Mouse (Mus musculus): ENCODE measurements around the gene Tmem230. TPM values are rescaled to one million over a fixed set of nuclear protein-coding genes. Genes with fewer than 3 reads are reported as not detected.

The Tmem230 gene
- polyA plus RNA-seq, 1 experiment: not detected

DNA sequence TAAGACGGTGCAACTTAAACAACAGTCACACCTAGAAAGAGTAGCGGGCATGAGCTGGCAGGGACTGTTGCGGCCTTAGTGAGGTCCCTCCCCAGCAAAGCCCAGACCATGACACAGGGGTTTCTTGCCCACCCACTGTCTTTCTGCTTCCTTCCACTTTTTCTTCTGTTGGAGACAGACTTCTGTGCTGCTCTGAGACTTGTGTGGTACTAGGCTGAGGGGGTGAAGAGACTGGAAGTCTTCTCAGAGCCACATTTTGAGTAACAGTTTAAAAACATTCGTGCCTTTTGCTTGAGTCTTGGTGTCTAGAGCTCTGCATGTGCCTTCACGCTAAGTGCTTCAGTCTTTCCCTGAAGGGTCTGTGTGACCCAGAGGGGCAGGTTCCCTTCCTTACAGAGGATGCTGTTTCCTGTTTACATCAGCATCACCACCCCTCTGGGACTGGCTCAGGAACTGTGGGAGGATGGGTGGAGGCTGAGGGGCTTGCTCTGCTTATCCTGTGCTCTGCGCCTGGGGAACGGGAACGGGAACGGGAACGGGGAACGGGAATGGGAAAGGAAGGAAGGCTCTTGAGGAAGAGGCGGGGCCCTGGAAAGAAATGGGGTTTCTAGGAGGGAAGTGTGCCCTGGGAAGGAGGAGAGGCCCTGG, 37.0 kb upstream of the Tmem230 start:
- WGBS: 58% methylated on average over 12 of the region's 12 CpGs

DNA sequence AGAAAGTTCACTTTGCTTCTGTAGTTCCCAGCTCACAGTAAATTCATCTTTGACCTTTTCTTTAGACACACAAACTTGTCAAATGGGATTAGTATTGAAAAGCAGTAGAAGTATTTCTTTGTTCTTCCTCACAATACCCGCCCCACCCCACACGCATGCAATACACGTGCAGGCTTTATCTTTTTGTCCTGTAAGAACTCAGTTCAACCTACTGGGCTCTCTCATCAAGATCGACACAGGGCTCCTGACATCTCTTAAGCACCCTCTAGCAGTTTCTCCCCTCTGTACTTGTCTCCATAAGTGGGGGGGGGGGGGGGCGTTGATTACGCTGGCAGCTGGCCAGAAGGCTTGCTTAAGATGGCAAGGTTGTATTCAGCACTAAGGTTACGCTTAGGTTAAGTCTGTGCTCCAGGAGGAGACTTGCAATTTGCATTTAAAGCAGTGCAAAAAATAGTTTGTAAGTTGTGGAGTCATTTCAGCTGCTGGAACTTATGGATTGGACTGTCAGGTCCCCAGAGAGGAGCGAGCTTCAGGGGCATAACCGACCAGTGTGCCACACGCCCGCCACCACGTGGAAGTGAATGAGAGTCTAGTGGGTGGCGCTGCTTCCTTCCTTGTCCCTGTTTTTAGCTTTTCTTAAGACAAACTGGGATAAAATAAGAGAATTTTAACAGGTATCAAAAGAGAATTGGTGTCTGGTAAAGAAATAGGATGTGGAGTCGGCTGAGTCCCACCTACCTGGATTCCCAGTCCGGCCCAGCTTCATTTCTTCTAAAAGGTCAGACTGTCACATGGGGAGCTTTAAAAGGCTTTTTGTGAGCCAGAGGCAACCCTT, 35.8 kb upstream of the Tmem230 start:
- peaks cover 37% of the 10 kb centered on the region for H3K4me1 ChIP-seq (ENCODE audit: control insufficient read depth, insufficient read depth, low read length)
- 22% methylated on average over 15 of the region's 15 CpGs for whole genome bisulfite sequencing
- TF ChIP-seq CTCF (IDR thresholded peaks at IDR 0.05; ENCODE audit: insufficient read depth, low read depth, low read length) (no peak), POLR2A (IDR thresholded peaks at IDR 0.05; ENCODE audit: insufficient read depth, low read depth, low read length) (no peak)
- no peak overlapping the region for H3K4me3 ChIP-seq (ENCODE audit: insufficient read depth, low read depth, low read length)
- no peak overlapping the region for H3K27ac ChIP-seq (ENCODE audit: insufficient read depth, low read depth, low read length)

More for the DNA sequence above, 37.0 kb upstream of the Tmem230 start:
- TF ChIP-seq CTCF (IDR thresholded peaks at IDR 0.05; ENCODE audit: insufficient read depth, low read depth, low read length) (no peak), POLR2A (IDR thresholded peaks at IDR 0.05; ENCODE audit: insufficient read depth, low read depth, low read length) (no peak)
- H3K4me1 ChIP-seq (ENCODE audit: control insufficient read depth, insufficient read depth, low read length): peaks cover 34% of the 10 kb centered on the region
- H3K27ac ChIP-seq (ENCODE audit: insufficient read depth, low read depth, low read length): peak overlapping the region; percentile 36
- no peak overlapping the region for H3K4me3 ChIP-seq (ENCODE audit: insufficient read depth, low read depth, low read length)

DNA sequence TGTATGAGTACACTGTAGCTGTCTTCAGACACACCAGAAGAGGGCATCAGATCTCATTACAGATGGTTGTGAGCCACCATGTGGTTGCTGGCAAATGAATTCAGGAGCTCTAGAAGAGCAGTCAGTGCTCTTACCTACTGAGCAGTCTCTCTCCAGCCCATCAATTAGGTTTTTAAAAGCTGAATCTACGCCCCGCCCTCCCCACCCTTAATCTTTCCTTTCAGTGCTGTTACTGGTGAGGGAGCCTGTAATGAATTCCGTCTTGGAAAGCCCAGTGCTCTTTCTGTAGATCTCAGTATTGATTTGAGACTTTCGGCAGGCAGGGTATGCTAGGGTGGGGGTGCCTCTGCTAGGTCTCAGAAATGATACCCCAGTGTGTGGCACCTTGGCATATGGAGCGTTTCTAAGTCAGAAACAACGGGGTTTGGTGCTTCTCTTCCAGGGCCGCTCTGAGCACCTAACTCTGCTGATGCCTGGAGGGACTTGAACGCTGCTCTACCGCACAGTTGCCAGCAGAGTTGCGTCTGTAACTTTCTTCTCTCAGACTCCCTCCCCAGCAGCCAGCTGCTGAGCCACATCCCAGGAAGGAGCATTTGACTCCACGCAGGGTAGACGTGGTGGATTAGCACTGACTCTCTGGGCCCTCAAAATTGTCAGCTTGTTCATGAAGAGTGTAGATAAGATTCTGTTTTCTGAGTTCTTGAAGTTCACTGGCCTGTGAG, 35.0 kb upstream of the Tmem230 start:
- H3K27ac ChIP-seq (ENCODE audit: insufficient read depth, low read depth, low read length): peak overlapping the region; percentile 63; the same call in 1 of the 2 replicates
- H3K4me1 ChIP-seq (ENCODE audit: control insufficient read depth, insufficient read depth, low read length): peaks cover 37% of the 10 kb centered on the region
- H3K4me3 ChIP-seq (ENCODE audit: insufficient read depth, low read depth, low read length): no peak overlapping the region
- TF ChIP-seq POLR2A (IDR thresholded peaks at IDR 0.05; ENCODE audit: insufficient read depth, low read depth, low read length) (no peak), CTCF (IDR thresholded peaks at IDR 0.05; ENCODE audit: insufficient read depth, low read depth, low read length) (no peak)
- 26% methylated on average over 12 of the region's 12 CpGs for WGBS

DNA sequence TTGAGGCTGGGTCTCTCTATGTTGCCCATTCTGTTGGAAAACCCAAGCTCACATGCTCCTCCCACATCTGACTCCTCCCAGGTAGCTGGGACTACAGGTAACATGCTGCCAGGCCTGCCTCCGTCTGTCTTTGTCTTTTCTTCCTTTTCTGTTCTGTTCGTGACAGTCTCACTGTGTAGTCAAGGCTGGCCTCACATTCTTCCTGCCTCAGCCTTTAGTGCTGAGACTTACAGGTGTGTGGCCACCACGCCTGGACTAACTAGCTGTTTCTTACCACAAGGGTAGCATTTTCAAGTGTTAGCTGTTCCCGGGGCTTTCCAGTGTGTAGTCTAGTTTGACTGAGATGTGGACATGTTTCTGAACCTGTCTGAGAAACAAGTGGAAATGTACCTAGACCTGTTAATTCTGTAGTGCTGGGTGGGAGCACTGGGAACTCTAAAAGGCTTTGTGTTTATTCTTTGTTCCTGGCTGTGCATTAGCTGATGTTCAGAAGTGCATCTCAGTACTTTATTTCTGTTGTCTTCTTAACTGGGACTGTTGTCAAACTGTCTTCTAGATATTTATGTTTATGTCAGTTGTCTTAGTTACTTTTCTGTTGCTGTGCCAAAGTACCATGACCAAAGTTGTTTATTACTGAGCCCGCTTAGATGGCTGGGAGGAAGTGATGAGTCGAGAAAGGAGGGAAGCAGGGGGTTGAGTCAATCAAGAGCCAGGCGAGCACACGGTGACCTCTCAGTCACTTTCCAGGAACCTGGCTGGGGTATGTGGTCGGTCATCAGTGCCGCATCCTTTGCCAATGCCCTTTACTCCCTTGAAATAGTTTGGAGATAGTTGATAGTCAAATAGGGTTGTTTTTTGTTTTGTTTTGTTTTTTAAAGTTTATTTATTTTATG, 34.2 kb upstream of the Tmem230 start:
- 63% methylated on average over 10 of the region's 10 CpGs for WGBS

DNA sequence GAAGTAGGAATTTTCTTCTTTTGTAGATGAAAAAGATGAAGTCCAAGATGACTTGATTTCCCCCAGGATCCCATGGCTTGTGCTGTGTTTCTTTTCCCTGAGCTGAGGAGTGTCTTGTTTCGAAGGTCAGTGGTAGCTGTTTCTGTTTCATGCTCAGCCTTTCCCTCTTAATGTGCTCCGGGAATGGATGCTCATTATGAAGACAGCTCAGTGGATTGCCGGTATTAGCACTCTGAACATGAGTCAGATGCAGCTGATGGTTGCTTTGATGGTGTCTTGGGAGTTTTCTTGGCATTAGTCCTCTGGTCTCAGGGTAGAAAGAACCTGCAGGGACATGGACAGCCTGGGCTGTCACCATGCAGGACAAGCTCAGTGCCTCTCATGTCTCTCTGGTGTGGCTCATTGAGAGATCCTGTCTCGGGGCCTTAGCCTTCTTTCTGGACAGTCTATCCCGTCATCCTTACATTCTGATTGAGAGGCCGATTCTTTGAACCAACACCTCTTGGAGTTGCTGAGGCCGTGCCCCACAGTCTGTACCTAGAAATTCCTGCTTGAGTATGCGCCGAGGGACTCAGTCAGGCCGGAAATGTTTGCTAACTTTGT, 33.0 kb upstream of the Tmem230 start:
- Histone ChIP-seq H3K27ac (ENCODE audit: insufficient read depth, low read depth, low read length) (peak overlapping the region; percentile 41; the same call in 1 of the 2 replicates), H3K4me3 (ENCODE audit: insufficient read depth, low read depth, low read length) (no peak overlapping the region), H3K4me1 (ENCODE audit: control insufficient read depth, insufficient read depth, low read length) (peaks cover 37% of the 10 kb centered on the region)
- TF ChIP-seq CTCF (IDR thresholded peaks at IDR 0.05; ENCODE audit: insufficient read depth, low read depth, low read length): no peak
- no peak for TF ChIP-seq POLR2A (IDR thresholded peaks at IDR 0.05; ENCODE audit: insufficient read depth, low read depth, low read length)
- 78% methylated on average over 10 of the region's 10 CpGs for WGBS

More for the DNA sequence above, 34.2 kb upstream of the Tmem230 start:
- peaks cover 37% of the 10 kb centered on the region for H3K4me1 ChIP-seq (ENCODE audit: control insufficient read depth, insufficient read depth, low read length)
- no peak overlapping the region for H3K4me3 ChIP-seq (ENCODE audit: insufficient read depth, low read depth, low read length)
- TF ChIP-seq POLR2A (IDR thresholded peaks at IDR 0.05; ENCODE audit: insufficient read depth, low read depth, low read length): no peak
- TF ChIP-seq CTCF (IDR thresholded peaks at IDR 0.05; ENCODE audit: insufficient read depth, low read depth, low read length): no peak
- H3K27ac ChIP-seq (ENCODE audit: insufficient read depth, low read depth, low read length): peak overlapping the region; percentile 35; the same call in 1 of the 2 replicates

DNA sequence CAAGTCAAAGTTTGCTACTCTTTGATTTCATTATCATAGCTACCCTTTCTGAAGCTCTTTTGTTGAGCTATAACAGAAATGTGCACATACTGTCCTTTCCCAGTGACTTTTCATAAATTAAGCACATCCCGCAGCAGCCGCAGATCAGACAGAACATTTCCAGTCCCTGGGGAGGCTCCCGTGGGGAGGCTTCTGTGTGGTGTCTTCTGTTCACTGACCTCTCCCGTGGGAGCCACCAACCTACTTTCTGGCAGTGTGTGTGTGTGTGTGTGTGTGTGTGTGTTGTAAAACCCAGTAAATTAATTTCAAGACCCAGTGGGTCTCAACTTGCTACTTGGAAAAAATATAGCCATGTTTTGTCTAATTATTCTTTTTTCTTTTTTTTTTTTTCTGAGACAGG, 32.4 kb upstream of the Tmem230 start:
- WGBS: 69% methylated on average over 4 of the region's 4 CpGs
- TF ChIP-seq POLR2A (IDR thresholded peaks at IDR 0.05; ENCODE audit: insufficient read depth, low read depth, low read length) (no peak), CTCF (IDR thresholded peaks at IDR 0.05; ENCODE audit: insufficient read depth, low read depth, low read length) (no peak)
- peaks cover 33% of the 10 kb centered on the region for H3K4me1 ChIP-seq (ENCODE audit: control insufficient read depth, insufficient read depth, low read length)
- no peak overlapping the region for H3K4me3 ChIP-seq (ENCODE audit: insufficient read depth, low read depth, low read length)
- H3K27ac ChIP-seq (ENCODE audit: insufficient read depth, low read depth, low read length): no peak overlapping the region

DNA sequence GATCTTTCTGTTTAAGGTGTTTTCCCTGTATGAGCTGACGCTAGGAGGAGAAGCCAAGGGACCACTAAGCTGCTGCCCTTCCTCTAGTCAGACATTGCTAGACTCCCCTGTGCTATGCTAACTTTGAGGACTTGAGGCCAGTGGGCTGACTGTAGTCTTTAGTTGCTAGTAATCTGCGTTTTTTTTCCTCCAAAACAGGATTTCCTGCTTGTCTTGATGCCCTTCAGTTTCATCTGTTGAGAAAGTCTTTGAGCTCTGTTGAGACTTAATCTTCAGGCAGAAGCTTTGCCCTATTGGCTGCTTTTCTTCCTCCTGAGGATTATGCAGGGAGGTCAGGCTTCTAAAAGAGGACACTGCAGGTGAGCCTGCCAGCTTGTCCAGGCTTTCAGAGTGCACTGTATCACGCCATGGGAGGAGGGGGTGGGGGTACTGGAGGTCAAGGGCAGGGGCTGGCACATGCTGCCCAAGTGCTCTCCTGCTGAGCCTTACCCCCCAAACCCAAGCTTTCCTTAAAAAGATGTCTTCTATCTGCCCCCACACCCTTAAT, 31.8 kb upstream of the Tmem230 start:
- Histone ChIP-seq H3K4me3 (ENCODE audit: insufficient read depth, low read depth, low read length) (no peak overlapping the region), H3K4me1 (ENCODE audit: control insufficient read depth, insufficient read depth, low read length) (peaks cover 27% of the 10 kb centered on the region), H3K27ac (ENCODE audit: insufficient read depth, low read depth, low read length) (peak overlapping the region; percentile 60)
- TF ChIP-seq POLR2A (IDR thresholded peaks at IDR 0.05; ENCODE audit: insufficient read depth, low read depth, low read length): no peak
- no peak for TF ChIP-seq CTCF (IDR thresholded peaks at IDR 0.05; ENCODE audit: insufficient read depth, low read depth, low read length)
- WGBS: 64% methylated on average over 3 of the region's 3 CpGs

Measured in olfactory bulb, adult 2 months (tissue).